Mouse (Mus musculus): ENCODE measurements at regions not wholly inside any gene's neighbourhood (a gene's known extent, or its start where the extent isn't known, plus 50 kb on each side); places are given as distances from the start of the nearest gene placed in this dataset.
"Not testable (repeated sequence)": the region's sequence is repeated elsewhere in the genome, so short reads cannot be mapped to it uniquely, and the experiment has no call there.

DNA sequence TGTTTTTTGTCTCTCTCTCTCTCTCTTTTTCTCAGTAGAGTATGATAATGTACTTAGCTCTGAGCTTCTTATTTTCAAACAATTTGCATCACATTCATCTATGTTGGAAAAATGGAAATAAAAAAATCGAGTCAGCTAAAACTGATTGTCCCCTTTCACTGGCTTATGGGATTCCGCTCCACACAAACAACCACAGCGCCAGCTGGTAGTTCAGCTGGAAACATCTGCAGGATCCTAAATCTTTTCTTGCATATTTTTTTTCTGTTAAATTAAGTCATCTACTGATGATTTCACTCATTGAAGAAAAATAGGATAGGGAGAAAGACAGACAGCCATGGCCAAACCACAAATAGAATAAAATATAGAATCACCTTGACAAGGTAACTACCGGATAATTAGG lies 414.8 kb downstream of the Ets1 start:
- DNase-seq = no peak

DNA sequence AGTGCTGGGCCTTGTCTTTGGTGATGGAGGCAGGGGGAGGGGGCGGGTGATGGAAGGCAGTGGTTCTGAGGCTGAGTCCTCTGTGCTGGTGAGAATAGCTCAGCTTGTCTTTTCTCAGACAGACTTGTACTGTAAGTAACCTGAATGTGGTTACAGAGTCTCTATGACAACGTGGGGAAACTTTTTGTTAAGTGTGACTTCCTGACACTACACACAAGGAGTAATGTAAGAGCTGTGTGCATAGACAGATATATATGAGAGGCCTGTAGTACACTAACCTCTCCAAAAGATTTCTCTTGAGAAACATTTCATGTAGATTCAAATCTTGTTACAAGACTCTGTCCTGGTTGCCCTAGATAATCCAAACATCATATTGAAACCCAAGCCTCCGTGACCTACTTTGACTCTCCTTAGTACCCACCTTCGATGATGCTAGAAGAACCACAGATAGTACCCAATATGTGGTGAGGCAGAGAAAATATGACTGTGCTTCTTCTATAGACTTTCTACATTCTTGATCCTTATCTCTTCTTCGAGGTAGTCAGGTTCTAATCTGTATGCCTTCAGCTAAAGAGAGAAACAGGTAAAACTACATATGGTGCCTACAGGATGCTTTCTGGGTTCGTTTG lies 424.7 kb downstream of the Ets1 start:
- DNase-seq = no peak

GRCm38 (mm10) chr9:33062476-33062875 lies 426.5 kb downstream of the Ets1 start:
- no peak for DNase-seq

DNA sequence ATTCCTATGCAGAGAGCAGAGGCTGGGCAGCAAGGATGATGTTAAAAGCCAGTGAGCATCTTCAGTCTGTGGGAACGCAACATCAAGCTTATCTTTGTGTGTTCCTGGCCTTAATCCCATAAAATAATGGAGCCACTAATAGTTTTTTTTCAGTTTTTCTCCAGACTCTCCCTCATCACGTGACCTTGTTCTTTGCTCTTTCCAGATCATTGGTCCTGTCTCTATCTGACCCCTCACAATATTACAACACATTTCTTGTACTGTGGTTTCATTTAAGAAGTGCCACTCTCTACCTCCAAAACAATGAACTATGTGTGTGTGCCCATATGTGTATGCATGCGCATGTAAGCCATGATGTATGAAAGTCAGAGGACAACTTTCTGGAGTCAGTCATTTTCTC lies 429.3 kb downstream of the Ets1 start:
- DNase-seq = no peak

DNA sequence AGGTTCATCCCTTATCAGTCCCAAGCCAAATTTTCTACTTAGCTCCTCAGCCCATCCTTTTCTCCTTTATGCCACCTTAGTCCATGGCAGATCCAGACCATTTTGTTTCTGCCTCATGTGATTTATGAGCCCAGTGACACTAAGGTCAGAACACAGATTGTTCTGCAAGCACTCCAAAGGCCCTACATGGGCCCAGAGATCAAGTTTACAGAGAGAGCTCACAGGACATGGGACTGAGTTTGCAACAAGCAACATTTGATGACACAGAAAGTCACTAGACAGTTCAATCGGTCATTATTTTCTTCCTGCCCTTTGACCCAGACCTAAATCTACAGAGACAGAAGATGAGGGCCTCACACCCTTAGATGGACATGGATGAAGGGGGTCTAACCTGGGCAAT lies 431.5 kb downstream of the Ets1 start:
- no peak for DNase-seq

DNA sequence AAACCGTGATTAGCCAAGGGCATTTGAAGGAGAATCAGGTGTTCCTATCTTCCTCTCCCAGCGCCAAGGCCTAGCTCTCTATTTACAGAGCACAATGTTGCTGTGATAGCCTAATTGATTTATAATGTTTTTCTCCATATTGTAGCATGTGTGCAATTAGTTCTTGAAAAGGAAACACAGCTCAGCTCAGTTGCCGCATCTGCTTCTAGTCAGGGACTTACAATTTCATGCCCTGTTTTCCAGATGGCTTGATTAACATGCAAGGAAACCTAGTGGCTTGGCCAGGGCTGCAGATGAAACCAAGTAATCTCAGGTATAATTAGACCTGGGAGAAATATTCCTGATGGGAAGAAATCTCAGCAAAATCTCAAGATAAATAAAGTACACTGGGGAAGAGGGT lies 434.1 kb downstream of the Ets1 start:
- no peak for DNase-seq

- DNase-seq = no peak
Observed at GRCm38 (mm10) chr9:33080271-33080670, 444.2 kb downstream of the Ets1 start.

GRCm38 (mm10) chr9:33080774-33081173 lies 444.8 kb downstream of the Ets1 start:
- DNase-seq = peak in 1 of 2 experiments; percentile 7

DNA sequence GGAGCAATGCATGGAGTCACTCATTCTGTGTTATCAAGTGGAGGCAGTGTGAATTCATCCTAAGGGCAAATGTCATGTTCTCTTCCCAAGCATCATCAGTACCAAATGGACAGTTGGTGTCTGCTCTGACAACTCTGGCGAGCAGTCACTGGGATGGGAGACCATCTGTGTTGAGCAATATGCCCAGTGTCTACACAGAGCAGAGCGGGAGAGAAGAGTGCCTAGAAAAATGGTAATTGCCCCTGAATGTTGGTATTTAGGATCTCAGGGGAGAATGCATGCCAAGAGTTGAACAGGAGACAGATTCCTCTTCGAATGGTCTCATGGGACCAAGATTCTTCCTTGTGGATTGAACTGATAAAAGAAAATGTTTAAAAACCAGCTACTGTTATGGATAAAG lies 454.0 kb downstream of the Ets1 start:
- DNase-seq = no peak

- DNase-seq = no peak
Observed at GRCm38 (mm10) chr9:33091664-33092063, 455.6 kb downstream of the Ets1 start.

- peak; percentile 57 to 71 for DNase-seq
Observed at GRCm38 (mm10) chr9:33095654-33096053, 459.6 kb downstream of the Ets1 start.

- peak; percentile 19 to 54 for DNase-seq
Observed at GRCm38 (mm10) chr9:33101206-33101605, 465.2 kb downstream of the Ets1 start.

GRCm38 (mm10) chr9:33104623-33105074 lies 468.6 kb downstream of the Ets1 start:
- no peak for DNase-seq

- no peak for DNase-seq
Observed at GRCm38 (mm10) chr9:33123841-33124240, 487.8 kb downstream of the Ets1 start.

DNA sequence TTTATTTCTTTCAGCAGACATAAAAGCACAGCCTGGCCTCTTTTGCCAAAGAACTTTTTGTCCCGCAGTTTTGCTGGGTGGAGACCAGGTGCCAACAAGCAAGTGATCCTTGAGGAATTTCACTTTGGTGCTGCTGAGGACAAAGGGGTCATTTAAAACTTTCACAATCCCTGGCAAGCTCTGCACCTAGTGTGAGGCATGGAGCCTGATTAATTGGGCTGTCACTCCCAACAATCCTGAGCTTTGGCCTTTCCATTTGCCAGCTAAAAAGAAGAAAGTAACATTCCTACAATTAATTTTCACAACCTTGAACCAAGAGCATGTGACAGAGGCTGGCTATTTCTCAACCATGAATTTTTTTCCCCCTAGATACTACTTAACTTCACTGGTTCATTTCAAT lies 516.2 kb downstream of the Ets1 start:
- DNase-seq = no peak

DNA sequence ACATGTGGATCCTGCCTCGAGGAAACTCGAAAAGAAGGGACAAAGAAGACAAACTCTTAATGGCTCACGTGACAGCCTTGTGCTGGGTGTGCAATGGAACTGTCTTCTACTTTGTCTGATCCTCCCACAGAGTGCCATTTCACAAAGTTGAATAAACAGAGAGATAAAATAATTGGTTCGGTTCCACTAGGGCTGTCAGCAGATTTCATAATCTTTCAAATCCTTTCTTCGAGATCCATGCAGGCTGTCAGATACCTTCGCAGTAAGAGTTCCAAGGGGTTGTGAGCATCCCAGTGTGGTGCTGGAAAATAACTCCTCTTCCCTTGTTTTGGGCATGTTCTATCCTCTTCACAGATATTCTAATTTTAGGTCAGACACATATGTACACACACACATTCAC lies 532.1 kb downstream of the Ets1 start:
- DNase-seq = no peak

DNA sequence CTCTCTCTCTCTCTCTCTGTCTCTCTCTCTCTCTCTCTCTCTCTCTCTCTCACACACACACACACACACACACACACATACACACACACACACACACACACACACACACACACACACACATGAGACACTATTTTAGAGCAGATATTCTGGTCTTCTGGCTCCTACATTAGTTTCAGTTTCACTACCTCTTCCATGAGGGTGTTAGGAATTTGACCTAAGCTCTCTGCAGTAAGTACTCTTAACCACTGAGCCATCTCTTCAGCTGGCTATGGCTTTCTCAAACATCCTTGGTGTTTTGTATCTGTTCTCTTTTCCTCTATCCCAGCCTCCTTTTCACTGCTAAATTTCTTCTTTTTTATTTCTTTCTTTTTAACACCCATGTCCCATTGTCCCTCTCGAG lies 533.1 kb downstream of the Ets1 start:
- DNase-seq = not testable (repeated sequence)

- no peak for DNase-seq
Observed at GRCm38 (mm10) chr9:33180066-33180465, 544.0 kb downstream of the Ets1 start.

GRCm38 (mm10) chr9:33187187-33187586 lies 551.2 kb downstream of the Ets1 start:
- no peak for DNase-seq

DNA sequence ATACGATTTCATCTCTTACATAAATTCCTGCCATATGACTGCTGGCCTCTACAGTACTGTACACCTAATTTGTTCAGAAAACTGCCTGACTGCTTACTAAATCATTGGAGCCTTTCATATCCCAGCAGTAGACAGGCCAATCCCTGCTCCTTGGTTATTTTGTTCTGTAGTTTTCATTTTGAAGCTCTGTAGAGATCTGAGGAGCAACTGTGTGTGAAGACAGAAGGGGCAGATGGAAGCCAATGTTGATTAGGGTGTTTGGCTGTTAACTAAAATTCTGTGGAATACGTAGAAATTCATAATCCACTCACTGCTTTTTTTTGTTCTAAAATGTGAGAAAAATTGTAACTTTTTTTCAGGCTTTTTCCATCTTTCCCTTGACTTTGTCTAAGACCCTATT lies 573.1 kb downstream of the Ets1 start:
- no peak for DNase-seq

GRCm38 (mm10) chr9:33214523-33214922 lies 578.5 kb downstream of the Ets1 start:
- DNase-seq = no peak

DNA sequence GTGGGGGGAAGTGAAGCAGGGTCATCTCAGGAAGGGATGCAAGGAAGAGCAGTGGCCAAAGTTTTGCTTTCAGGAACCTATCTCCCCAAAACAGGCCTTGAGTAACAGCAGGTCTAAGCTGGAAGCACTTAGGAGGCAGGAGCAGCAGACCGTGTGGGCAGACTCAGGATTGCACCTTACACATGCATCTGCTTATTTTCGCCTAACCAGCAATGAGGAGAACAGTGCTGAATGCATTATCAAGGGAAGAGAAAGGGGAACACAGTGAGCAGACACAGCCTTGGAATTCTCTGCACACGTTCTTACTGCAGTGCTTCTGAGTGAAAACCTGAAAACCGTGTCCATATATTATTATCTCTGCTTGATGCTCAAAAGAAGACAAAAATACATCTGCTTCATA lies 585.0 kb downstream of the Ets1 start:
- DNase-seq = no peak

GRCm38 (mm10) chr9:33222066-33222805 lies 586.2 kb downstream of the Ets1 start:
- no peak for DNase-seq

DNA sequence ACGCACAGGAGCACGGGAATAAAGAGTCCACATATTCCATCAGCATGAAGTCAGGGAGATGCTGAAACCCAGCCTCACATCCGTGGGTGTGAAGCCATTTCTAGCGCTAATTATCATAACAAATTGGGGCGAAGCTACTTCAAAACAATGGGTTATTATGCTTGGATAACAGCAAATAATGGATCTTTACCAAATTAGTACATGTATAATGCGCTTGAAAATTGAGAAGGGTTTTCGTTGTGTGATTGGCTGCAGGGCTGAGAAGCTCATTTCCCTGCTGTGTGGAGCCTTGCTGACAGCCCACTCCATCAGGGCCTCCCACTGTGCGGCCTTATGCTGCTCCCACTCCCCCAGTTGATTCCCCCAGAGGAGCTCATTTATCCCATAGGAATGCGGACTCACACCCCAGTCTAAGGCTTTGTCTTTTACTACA lies 597.7 kb downstream of the Ets1 start:
- DNase-seq = no peak

DNA sequence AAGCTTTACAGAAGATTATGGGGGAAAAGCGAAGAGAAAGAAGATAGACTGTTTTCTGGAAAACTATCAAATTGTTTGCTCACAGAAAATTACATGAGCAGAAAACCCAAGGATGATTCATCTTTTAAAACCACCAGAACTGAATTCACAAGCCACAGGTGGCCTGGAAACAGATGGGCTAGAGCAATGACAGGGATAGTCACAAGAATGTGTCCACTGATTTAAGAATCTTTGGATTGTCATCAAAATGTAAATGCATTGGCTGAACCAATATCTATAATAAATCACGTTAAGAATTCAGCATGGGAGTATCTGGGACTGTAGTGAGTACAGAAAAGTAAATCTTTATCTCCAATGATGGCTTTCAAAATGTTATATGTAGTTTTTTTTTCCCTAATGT lies 602.2 kb downstream of the Ets1 start:
- no peak for DNase-seq
